Mouse (Mus musculus): ENCODE measurements around the gene AI413582. TPM values are rescaled to one million over a fixed set of nuclear protein-coding genes. Genes with fewer than 3 reads are reported as not detected.

The AI413582 gene
- total and polyA plus RNA-seq, 2 experiments from 2014 or later: 11.1 to 18.5 TPM

GRCm38 (mm10) chr17:27523121-27523520, 42.4 kb downstream of the AI413582 start:
- DNase-seq (ENCODE audit: low spot score) (no peak), ATAC-seq (ENCODE audit: insufficient read depth, low read depth) (no peak)
- H3K27me3 ChIP-seq (ENCODE audit: control insufficient read depth, insufficient read depth, low read length): peaks cover 38% of the 10 kb centered on the region
- 59% methylated on average over 7 of the region's 7 CpGs for WGBS
- no peaks in the 10 kb centered on the region for H3K9me3 ChIP-seq (replicated peaks; ENCODE audit: control insufficient read depth, low read length)
- no peak overlapping the region for H3K4me2 ChIP-seq (ENCODE audit: low read depth, low read length)
- H3K27ac ChIP-seq (ENCODE audit: low read depth): no peak overlapping the region
- no peak for TF ChIP-seq CTCF (IDR thresholded peaks at IDR 0.05; ENCODE audit: low read depth)
- TF ChIP-seq EP300 (IDR thresholded peaks at IDR 0.05; ENCODE audit: low read depth): no peak
- H3K4me3 ChIP-seq (ENCODE audit: low read depth, low read length): no peak overlapping the region
- no peaks in the 10 kb centered on the region for H3K36me3 ChIP-seq (replicated peaks; ENCODE audit: control insufficient read depth, insufficient read depth, low read length)
- H3K4me1 ChIP-seq (ENCODE audit: control insufficient read depth, insufficient read depth): no peaks in the 10 kb centered on the region
- no peak overlapping the region for H3K9ac ChIP-seq (replicated peaks; ENCODE audit: low read depth, low read length)

- no peaks in the 10 kb centered on the region for H3K4me1 ChIP-seq (ENCODE audit: control insufficient read depth, insufficient read depth)
- TF ChIP-seq CTCF (IDR thresholded peaks at IDR 0.05; ENCODE audit: low read depth): no peak
- no peak for TF ChIP-seq EP300 (IDR thresholded peaks at IDR 0.05; ENCODE audit: low read depth)
- H3K4me3 ChIP-seq (ENCODE audit: low read depth, low read length): no peak within 1 kb of the TSS
- H3K27ac ChIP-seq (ENCODE audit: low read depth): no peak within 1 kb of the TSS
- DNase-seq (ENCODE audit: low spot score) (no peak), ATAC-seq (ENCODE audit: insufficient read depth, low read depth) (no peak)
- WGBS: 48% methylated on average over 5 of the region's 5 CpGs
- H3K36me3 ChIP-seq (replicated peaks; ENCODE audit: control insufficient read depth, insufficient read depth, low read length): no peaks in the 10 kb centered on the region
- no peak within 1 kb of the TSS for H3K9ac ChIP-seq (replicated peaks; ENCODE audit: low read depth, low read length)
- no peak within 1 kb of the TSS for H3K4me2 ChIP-seq (ENCODE audit: low read depth, low read length)
- no peaks in the 10 kb centered on the region for H3K9me3 ChIP-seq (replicated peaks; ENCODE audit: control insufficient read depth, low read length)
- H3K27me3 ChIP-seq (ENCODE audit: control insufficient read depth, insufficient read depth, low read length): peaks cover 52% of the 10 kb centered on the region
These were observed 44.3 kb downstream of the AI413582 start, which contains the start of gene Grm4 for GRCm38 (mm10) chr17:27521303-27521702. Gene Grm4 (minus strand): TSS chr17:27521403.

DNA sequence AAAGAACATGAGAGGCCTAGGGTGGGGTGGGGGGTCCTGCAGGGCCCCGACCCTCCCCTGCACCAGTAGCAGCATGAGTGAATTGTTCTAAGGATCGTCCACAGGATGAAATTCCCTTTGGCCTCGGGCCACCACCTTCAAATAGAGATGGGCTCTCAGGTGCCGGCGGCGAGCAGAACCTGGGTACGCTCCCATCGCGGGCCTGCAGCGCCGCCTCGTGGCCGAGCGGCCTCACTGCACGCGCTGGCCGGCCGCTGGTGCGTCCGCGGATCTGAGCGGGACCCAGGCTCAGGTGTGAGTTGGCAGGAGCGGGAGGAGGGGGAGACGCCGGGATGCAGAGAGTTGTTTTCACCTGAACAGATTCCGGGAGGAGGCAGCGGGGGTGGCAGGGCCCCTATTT, 45.0 kb downstream of the AI413582 start:
- no peak overlapping the region for H3K4me3 ChIP-seq (ENCODE audit: low read depth, low read length)
- no peak overlapping the region for H3K27ac ChIP-seq (ENCODE audit: low read depth)
- no peak for DNase-seq (ENCODE audit: low spot score)
- no peaks in the 10 kb centered on the region for H3K36me3 ChIP-seq (replicated peaks; ENCODE audit: control insufficient read depth, insufficient read depth, low read length)
- H3K4me1 ChIP-seq (ENCODE audit: control insufficient read depth, insufficient read depth): no peaks in the 10 kb centered on the region
- H3K9me3 ChIP-seq (replicated peaks; ENCODE audit: control insufficient read depth, low read length): no peaks in the 10 kb centered on the region
- TF ChIP-seq EP300 (IDR thresholded peaks at IDR 0.05; ENCODE audit: low read depth): no peak
- TF ChIP-seq CTCF (IDR thresholded peaks at IDR 0.05; ENCODE audit: low read depth): peak; percentile 92
- no peak overlapping the region for H3K4me2 ChIP-seq (ENCODE audit: low read depth, low read length)
- WGBS: 0% methylated on average over 27 of the region's 27 CpGs
- H3K9ac ChIP-seq (replicated peaks; ENCODE audit: low read depth, low read length): no peak overlapping the region
- peak; percentile 57; the same call in 1 of the 2 replicates for ATAC-seq (ENCODE audit: insufficient read depth, low read depth)
- H3K27me3 ChIP-seq (ENCODE audit: control insufficient read depth, insufficient read depth, low read length): peaks cover 57% of the 10 kb centered on the region

- 49% methylated on average over 15 of the region's 15 CpGs for WGBS
- Histone ChIP-seq H3K4me1 (ENCODE audit: control insufficient read depth, insufficient read depth) (no peaks in the 10 kb centered on the region), H3K36me3 (replicated peaks; ENCODE audit: control insufficient read depth, insufficient read depth, low read length) (no peaks in the 10 kb centered on the region), H3K9me3 (replicated peaks; ENCODE audit: control insufficient read depth, low read length) (no peaks in the 10 kb centered on the region), H3K27ac (ENCODE audit: low read depth) (no peak overlapping the region), H3K9ac (replicated peaks; ENCODE audit: low read depth, low read length) (no peak overlapping the region), H3K4me2 (ENCODE audit: low read depth, low read length) (no peak overlapping the region), H3K4me3 (ENCODE audit: low read depth, low read length) (no peak overlapping the region), H3K27me3 (ENCODE audit: control insufficient read depth, insufficient read depth, low read length) (peaks cover 73% of the 10 kb centered on the region)
- TF ChIP-seq CTCF (IDR thresholded peaks at IDR 0.05; ENCODE audit: low read depth): no peak
- no peak for TF ChIP-seq EP300 (IDR thresholded peaks at IDR 0.05; ENCODE audit: low read depth)
- ATAC-seq (ENCODE audit: insufficient read depth, low read depth): no peak
- no peak for DNase-seq (ENCODE audit: low spot score)
These were observed 46.6 kb downstream of the AI413582 start for GRCm38 (mm10) chr17:27518700-27519595.

- Histone ChIP-seq H3K27me3 (ENCODE audit: control insufficient read depth, insufficient read depth, low read length) (peaks cover 80% of the 10 kb centered on the region), H3K27ac (ENCODE audit: low read depth) (no peak overlapping the region), H3K9ac (replicated peaks; ENCODE audit: low read depth, low read length) (no peak overlapping the region), H3K36me3 (replicated peaks; ENCODE audit: control insufficient read depth, insufficient read depth, low read length) (no peaks in the 10 kb centered on the region), H3K4me1 (ENCODE audit: control insufficient read depth, insufficient read depth) (no peaks in the 10 kb centered on the region), H3K4me3 (ENCODE audit: low read depth, low read length) (no peak overlapping the region), H3K4me2 (ENCODE audit: low read depth, low read length) (no peak overlapping the region), H3K9me3 (replicated peaks; ENCODE audit: control insufficient read depth, low read length) (no peaks in the 10 kb centered on the region)
- no peak for DNase-seq (ENCODE audit: low spot score)
- 28% methylated on average over 9 of the region's 9 CpGs for WGBS
- no peak for ATAC-seq (ENCODE audit: insufficient read depth, low read depth)
- TF ChIP-seq EP300 (IDR thresholded peaks at IDR 0.05; ENCODE audit: low read depth) (no peak), CTCF (IDR thresholded peaks at IDR 0.05; ENCODE audit: low read depth) (no peak)
These were observed 47.3 kb downstream of the AI413582 start for GRCm38 (mm10) chr17:27518296-27518695.

All from heart, postnatal 0 days (tissue).